Mouse (Mus musculus) stomach, adult 2 months (tissue): ENCODE measurements around the gene Gm14419. TPM values are rescaled to one million over a fixed set of nuclear protein-coding genes. Genes with fewer than 3 reads are reported as not detected.

ENCODE experiments used
- polyA plus RNA-seq: library from polyadenylated mRNA; depleted of rRNA; stranded (reverse); fragments of >200 nt; gene quantifications from 2 replicates; pipeline ENCODE4 v1.2.3, GENCODE M21; 2012; rRNA removed

Gene Gm14419
- polyA plus RNA-seq = 0.17 TPM in 1 of 2 replicates, not detected in the other

GRCm38 (mm10) chr2:177000656-177001055, at the start of gene Gm14419:
Gm14419 (plus strand) TSS chr2:177000956.

Other genes with a start within 250 kb of the Gm14419 start
- gene Gm14295, start 202.3 kb upstream of the Gm14419 start, polyA plus RNA-seq = 0.13 and 0.32 TPM in 2 replicates
- not detected in 2 replicates for gene Gm14408, start 169.8 kb upstream of the Gm14419 start, polyA plus RNA-seq
- gene Gm14296, start 73.1 kb upstream of the Gm14419 start, polyA plus RNA-seq = 0.05 and 0.13 TPM in 2 replicates
- gene Gm14401, start 73.4 kb downstream of the Gm14419 start, polyA plus RNA-seq = not detected in 2 replicates
- gene Gm14410, start 205.5 kb downstream of the Gm14419 start, polyA plus RNA-seq = not detected in 2 replicates